Mouse (Mus musculus): ENCODE results near the gene Olfr131.
"Not testable (repeated sequence)": the region's sequence is repeated elsewhere in the genome, so short reads cannot be mapped to it uniquely, and the experiment has no call there.

Olfr131 gene

GRCm38 (mm10) chr17:38088593-38088992, at the start of gene Olfr131:
Gene Olfr131 (minus strand): TSS chr17:38088693.
- DNase-seq (ENCODE audit: low spot score in 2 of 2), result no peak

- no peak for DNase-seq (ENCODE audit: low spot score in 2 of 2)
Measured at GRCm38 (mm10) chr17:38134426-38134825, 45.9 kb upstream of the Olfr131 start, which contains the start of gene Olfr132. Gene Olfr132 (minus strand): TSS chr17:38134526.

GRCm38 (mm10) chr17:38125371-38125770, 36.9 kb upstream of the Olfr131 start:
- not testable (repeated sequence) for DNase-seq (ENCODE audit: low spot score in 2 of 2)

- DNase-seq (ENCODE audit: low spot score in 2 of 2), result not testable (repeated sequence)
Measured at GRCm38 (mm10) chr17:38124199-38124598, 35.7 kb upstream of the Olfr131 start.

- no peak for DNase-seq (ENCODE audit: low spot score in 2 of 2)
Measured at GRCm38 (mm10) chr17:38082364-38082763, 6.1 kb downstream of the Olfr131 start.

GRCm38 (mm10) chr17:38063621-38064020, 24.9 kb downstream of the Olfr131 start, which contains the start of gene Olfr130:
Gene Olfr130 (plus strand): TSS chr17:38063921.
- no peak for DNase-seq (ENCODE audit: low spot score in 2 of 2)

GRCm38 (mm10) chr17:38059979-38060378, 28.5 kb downstream of the Olfr131 start, which contains the start of gene Olfr129:
Gene Olfr129 (minus strand): TSS chr17:38060079.
- no peak for DNase-seq (ENCODE audit: low spot score in 2 of 2)

All from frontal cortex, postnatal 14 days (tissue).